Mouse (Mus musculus) megakaryocyte, embryonic 14.5 days (primary cell): ENCODE measurements around the gene Rtn3.

Source experiments
- FLI1 ChIP-seq: IDR thresholded peaks from 2 replicates; pipeline ENCODE4 v1.6.1; 2012; ENCODE audit warnings: low read length, inconsistent platforms, mixed read lengths
- GATA1 ChIP-seq: IDR thresholded peaks from 3 replicates; pipeline ENCODE4 v1.6.1; 2012; ENCODE audit warnings: mixed read lengths, low read length, inconsistent platforms, borderline replicate concordance

- no peak for TF ChIP-seq FLI1
- TF ChIP-seq GATA1, result no peak
These were observed 99.9 kb downstream of the Rtn3 start, which contains the start of gene Spindoc for GRCm38 (mm10) chr19:7382903-7383865.
